Mouse (Mus musculus) thymus, postnatal 10 days (tissue): ENCODE measurements at regions not wholly inside any gene's neighbourhood (a gene's known extent, or its start where the extent isn't known, plus 50 kb on each side); places are given as distances from the start of the nearest gene placed in this dataset.
A peak's percentile ranks its signal among the peaks of the same experiment; 100 is the strongest.

Source experiments
- DNase-seq, 2 experiments: peaks; one replicate each; pipeline ENCODE4 v3.0.0; 2021; ENCODE audit warnings: low spot score in 2 of 2

- no peak for DNase-seq
Measured at GRCm38 (mm10) chr2:128393921-128394320, 197.1 kb upstream of the Spdye4c start.

- DNase-seq: no peak
Measured at GRCm38 (mm10) chr2:128395308-128396007, 195.6 kb upstream of the Spdye4c start.

- peak; percentile 81 to 95 for DNase-seq
Measured at GRCm38 (mm10) chr2:128396008-128396346, 195.0 kb upstream of the Spdye4c start.

GRCm38 (mm10) chr2:128401359-128401758 lies 189.7 kb upstream of the Spdye4c start:
- no peak for DNase-seq

DNA sequence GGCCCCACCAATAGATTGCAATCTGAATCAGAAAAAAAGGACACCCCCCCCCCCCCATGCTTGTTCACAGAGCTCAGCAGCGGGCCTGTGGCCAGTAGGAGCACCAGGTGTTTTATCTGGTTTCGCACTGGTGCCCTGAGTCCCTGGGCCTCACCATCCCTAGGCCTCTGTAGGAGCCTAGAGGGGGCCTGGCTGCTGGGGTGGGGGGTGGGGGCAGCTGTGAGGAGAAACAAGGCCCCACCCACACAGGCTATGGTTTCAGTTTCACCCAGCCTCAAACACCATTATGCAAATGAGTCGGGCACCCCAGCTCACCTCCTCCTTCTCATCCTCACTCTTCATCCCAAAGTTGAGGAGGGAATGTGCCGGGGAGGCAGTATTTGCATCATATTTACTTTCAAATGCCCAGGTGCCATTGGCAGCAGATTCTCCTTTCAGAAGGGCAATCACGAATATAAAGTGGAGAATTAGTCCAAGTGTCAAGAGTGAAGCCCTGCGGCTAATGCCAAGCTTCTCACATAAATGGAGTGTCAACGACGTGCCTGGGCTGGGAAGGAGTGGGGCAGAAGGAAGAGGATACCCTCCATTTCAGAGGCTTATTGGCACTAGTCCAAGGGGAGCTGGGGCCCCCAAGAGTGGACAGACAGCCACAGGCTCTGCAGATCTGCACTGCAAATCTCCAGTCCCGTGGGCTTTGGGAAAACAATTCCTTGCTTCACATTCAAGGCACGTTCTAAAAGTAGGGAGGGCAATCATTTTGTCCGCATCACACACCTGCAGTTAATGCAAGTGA lies 187.7 kb upstream of the Spdye4c start:
- DNase-seq: no peak

DNA sequence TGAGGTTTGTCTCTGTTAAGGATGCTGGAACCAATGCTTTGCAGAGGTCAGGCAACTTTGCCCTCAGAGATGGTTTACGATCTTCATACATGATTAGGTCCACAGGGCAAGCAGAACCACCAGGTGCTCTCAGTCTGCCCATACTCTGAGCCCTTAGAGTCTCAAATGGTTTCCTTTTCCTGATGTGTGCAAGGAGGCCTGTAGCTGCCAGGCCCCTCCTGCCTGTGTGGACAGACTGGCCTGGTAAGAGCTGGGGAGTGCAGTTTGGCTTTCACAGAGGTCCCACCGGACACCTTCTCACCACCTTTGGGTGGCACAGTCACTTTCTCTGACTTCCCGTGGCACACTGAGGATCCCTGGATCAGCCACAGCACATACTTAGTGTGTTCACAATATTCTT lies 186.6 kb upstream of the Spdye4c start:
- DNase-seq: no peak

DNA sequence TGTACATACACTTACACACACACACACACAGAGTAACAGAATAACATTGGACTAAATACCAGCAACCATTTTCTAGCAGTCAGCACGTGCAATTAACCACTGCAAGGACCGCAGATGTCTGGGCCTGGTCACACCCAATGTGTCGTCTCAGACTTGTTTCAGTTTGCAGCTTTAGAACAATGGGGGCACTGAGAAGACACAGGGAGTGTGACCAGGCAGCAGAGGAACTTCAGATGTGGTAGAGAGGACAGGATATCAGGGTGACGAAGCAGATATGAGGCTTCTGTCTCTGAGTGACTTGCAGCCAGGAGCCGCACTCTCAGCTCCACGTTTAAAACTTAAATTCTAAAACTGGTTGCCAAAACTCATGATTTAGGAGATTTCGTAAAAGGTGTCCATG lies 183.9 kb upstream of the Spdye4c start:
- no peak for DNase-seq

- DNase-seq: peak; percentile 45 to 80
Measured at GRCm38 (mm10) chr2:128408718-128409117, 182.3 kb upstream of the Spdye4c start.

DNA sequence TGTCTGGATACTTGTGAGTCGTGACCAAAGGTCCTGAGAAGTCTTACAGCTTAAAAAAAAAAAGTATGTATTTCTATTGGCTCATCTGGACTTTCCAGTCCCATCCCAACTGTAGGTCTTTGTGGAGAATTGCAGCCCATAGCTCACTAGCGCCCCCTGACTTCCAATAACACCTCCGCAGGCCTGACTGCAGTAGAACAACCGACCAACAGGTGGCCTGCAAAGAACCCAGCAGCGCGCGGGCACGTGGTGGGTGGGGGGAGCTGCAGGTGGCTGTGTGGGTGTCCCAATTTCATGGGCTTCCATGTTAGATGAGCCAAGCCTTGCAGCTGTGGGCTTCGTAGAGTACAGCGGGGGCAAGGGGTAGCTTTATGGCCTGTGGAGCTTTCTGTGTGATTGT lies 178.7 kb upstream of the Spdye4c start:
- peak; percentile 94 to 95 for DNase-seq

DNA sequence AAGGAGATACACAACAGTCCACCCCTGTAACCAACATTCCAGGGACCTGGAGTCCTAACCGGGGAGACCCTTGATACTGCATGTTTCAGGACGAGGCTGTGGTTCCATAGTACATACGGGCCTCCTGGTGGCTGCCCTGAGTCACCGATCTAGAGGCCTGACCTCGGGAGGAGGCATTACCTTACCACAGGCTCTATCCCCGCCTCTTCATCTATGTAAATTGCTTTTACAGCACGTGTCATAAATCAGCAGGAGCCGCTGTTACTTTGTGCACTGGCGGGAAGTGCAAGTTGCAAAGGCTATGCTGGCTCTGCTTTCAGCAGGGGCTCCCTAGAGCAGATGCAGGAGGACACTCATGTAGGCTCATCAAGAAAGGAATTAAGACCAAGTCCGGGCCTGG lies 178.0 kb upstream of the Spdye4c start:
- DNase-seq: peak; percentile 66 to 74

- DNase-seq: no peak
Measured at GRCm38 (mm10) chr2:128414588-128415240, 176.3 kb upstream of the Spdye4c start.

DNA sequence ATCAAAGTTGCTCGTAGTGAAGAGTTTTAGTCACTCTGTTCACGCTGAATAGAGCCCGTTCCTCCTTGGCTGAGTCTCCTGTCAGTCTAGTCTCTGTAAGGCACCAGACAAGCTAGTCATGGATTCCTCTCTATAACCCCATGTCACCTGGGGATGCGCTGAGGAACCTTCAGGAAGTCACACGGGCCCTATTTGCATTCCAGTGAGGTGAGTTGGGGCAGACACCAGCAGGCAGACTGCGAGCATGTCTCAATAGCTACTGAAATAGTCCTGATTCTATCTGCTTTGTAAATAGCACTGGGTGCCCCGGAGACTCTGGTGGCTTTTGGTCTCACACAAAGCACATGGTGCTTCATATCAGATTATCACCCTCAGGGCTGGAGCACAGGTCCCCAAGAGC lies 174.6 kb upstream of the Spdye4c start:
- no peak for DNase-seq

GRCm38 (mm10) chr2:128418960-128419359 lies 172.0 kb upstream of the Spdye4c start:
- no peak for DNase-seq

GRCm38 (mm10) chr2:128420406-128420805 lies 170.6 kb upstream of the Spdye4c start:
- no peak for DNase-seq

DNA sequence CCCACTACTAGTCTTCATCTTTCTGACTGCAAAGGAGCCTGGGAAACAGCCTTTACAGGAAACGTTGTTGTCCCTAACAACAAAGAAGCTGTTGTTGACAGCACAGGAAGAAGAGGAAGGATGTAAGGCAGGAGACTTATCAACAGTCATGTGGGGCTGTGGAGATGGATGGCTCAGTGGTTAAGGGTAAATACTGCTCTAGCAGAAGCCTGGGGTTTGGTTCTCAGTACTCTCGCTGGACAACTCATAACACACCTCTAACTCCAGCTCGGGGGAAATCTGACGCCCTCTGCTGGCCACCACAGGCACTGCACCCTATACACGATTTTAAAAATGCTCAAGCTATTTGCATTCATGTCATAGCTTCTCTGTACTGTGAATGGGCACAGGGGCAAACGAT lies 168.3 kb upstream of the Spdye4c start:
- peak in 1 of 2 experiments; percentile 26 for DNase-seq

DNA sequence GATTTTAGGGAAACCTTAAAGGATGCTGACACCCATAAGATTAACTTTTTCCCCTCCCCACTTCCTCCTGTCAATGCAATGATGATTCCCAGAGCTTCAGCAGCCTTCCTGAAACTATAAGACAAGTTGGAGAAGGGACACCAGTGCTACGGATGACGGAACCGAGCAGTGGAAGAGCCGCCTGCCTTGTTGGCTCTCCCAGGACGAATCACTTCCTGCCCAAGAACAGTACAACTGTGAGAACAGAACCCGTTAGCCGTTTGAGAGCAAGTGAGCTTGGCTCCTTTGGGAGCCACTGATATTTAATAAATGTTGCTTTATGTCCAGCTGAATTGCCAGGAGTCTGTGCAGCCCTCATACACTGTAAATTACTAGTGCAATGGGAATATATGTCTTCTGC lies 166.8 kb upstream of the Spdye4c start:
- no peak for DNase-seq

GRCm38 (mm10) chr2:128427181-128427880 lies 163.7 kb upstream of the Spdye4c start:
- no peak for DNase-seq

GRCm38 (mm10) chr2:128428154-128428553 lies 162.9 kb upstream of the Spdye4c start:
- peak in 1 of 2 experiments; percentile 39 for DNase-seq

DNA sequence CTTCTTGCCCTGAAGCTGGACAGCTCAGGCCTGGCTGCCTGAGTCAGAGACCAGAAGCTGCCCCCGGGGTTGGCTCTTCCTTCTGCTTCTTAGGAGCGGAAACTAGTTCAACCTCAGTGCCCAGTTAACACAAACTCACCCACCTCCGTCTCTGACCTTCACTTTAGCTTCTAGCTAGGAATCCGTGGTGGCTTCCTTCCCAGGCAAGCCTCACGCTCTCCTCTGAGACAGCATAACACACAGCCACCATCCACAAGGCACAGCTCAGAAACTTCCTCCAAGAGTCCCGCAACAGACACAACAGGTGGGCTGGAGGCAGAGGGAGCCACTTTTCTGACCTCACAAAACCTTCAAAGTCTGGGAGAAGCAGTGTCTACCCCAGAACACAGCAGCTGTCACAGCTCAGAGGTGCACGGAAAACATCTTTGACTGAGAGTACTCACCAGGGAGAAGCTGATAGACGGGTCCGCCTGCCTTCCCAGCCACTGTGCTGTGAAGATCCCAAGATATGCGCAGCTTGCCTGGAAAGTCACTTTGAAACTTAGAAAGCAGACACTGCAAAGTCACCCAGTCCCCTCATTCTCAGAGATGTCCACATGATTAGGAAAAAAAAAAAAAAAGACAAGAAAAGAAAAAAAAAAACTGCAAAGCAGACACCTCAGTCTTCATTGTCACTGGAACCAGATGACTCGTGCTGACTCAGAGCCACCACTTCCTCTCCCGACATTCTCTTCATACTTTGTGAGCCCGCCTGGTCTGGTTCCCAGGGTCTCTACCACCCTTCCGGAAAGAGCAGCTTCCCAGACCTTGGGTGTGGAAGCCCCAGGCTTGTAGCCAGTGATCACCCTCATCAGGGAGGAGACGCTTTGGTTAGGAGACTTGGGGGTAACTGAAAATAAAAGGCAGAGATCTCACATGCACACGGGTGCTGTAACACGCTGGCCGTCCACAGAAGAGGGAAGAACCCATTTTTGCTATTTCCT lies 162.1 kb upstream of the Spdye4c start:
- peak; percentile 22 to 27 for DNase-seq

GRCm38 (mm10) chr2:128429786-128430185 lies 161.2 kb upstream of the Spdye4c start:
- DNase-seq: peak; percentile 20 to 29

- DNase-seq: no peak
Measured at GRCm38 (mm10) chr2:128430776-128431291, 160.2 kb upstream of the Spdye4c start.
